Mouse (Mus musculus) myocyte (in vitro differentiated cells): ENCODE data around the gene Rgs3. TPM values are rescaled to one million over a fixed set of nuclear protein-coding genes. Genes with fewer than 3 reads are reported as not detected.

ENCODE experiments used
- H3K27me3 ChIP-seq: one replicate; pipeline ENCODE4 v1.6.1; 2011; ENCODE audit not compliant: control insufficient read depth, insufficient read depth, insufficient read length
- H3K36me3 ChIP-seq: one replicate; pipeline ENCODE4 v1.6.1; 2011; ENCODE audit not compliant: control insufficient read depth, insufficient read depth
- H3K4me2 ChIP-seq: one replicate; pipeline ENCODE4 v1.6.1; 2011; ENCODE audit warnings: low read depth, control low read depth
- H3K4me3 ChIP-seq: one replicate; pipeline ENCODE4 v1.5.1; 2011; ENCODE audit warnings: mild to moderate bottlenecking, control low read depth, moderate library complexity
- H3K79me2 ChIP-seq: one replicate; pipeline ENCODE4 v1.6.1; 2011; ENCODE audit not compliant: control insufficient read depth, insufficient read depth
- H3ac ChIP-seq: one replicate; pipeline ENCODE4 v1.6.1; 2011; ENCODE audit not compliant: control insufficient read depth, insufficient read length
- CEBPB ChIP-seq: IDR thresholded peaks from 2 replicates; pipeline ENCODE4 v1.6.1; 2011; ENCODE audit warnings: mild to moderate bottlenecking, moderate library complexity; ENCODE audit not compliant: poor library complexity, insufficient read depth, severe bottlenecking
- E2F4 ChIP-seq: IDR thresholded peaks from one replicate; pipeline ENCODE4 v1.6.1; 2011; ENCODE audit warnings: mild to moderate bottlenecking, control low read depth, moderate library complexity; ENCODE audit not compliant: insufficient read depth
- MAX ChIP-seq: IDR thresholded peaks from one replicate; pipeline ENCODE4 v1.6.1; 2011; ENCODE audit warnings: low read depth, mild to moderate bottlenecking, control low read depth
- MYOD1 ChIP-seq, 3 experiments: IDR thresholded peaks; one replicate each; pipeline ENCODE4 v1.6.1; 2011; ENCODE audit warnings: control low read depth in 2 of 3, low read depth in 2 of 3, mild to moderate bottlenecking in 2 of 3, moderate library complexity in 1 of 3; ENCODE audit not compliant: insufficient read length in 2 of 3, control insufficient read depth in 1 of 3
- MYOG ChIP-seq, 3 experiments: IDR thresholded peaks; one replicate each; pipeline ENCODE4 v1.6.1; 2011; ENCODE audit warnings: control low read depth in 2 of 3, low read depth in 2 of 3, mild to moderate bottlenecking in 2 of 3; ENCODE audit not compliant: insufficient read length in 2 of 3, control insufficient read depth in 1 of 3, insufficient read depth in 1 of 3
- POLR2A ChIP-seq: IDR thresholded peaks from one replicate; pipeline ENCODE4 v1.6.1; 2011; ENCODE audit warnings: low read depth, mild to moderate bottlenecking, control low read depth, moderate library complexity; ENCODE audit not compliant: insufficient read length
- POLR2AphosphoS2 ChIP-seq: IDR thresholded peaks from one replicate; pipeline ENCODE4 v1.6.1; 2011; ENCODE audit warnings: low read depth, control low read depth; ENCODE audit not compliant: insufficient read length
- REST ChIP-seq: IDR thresholded peaks from one replicate; pipeline ENCODE4 v1.6.1; 2011; ENCODE audit warnings: mild to moderate bottlenecking, control low read depth, moderate library complexity; ENCODE audit not compliant: insufficient read depth, insufficient read length
- SRF ChIP-seq: IDR thresholded peaks from one replicate; pipeline ENCODE4 v1.6.1; 2011; ENCODE audit warnings: low read depth; ENCODE audit not compliant: control insufficient read depth, insufficient read length
- TCF12 ChIP-seq: IDR thresholded peaks from one replicate; pipeline ENCODE4 v1.6.1; 2011; ENCODE audit warnings: mild to moderate bottlenecking, control low read depth; ENCODE audit not compliant: poor library complexity, insufficient read depth, severe bottlenecking
- TCF3 ChIP-seq: IDR thresholded peaks from one replicate; pipeline ENCODE4 v1.6.1; 2011; ENCODE audit warnings: low read depth, control low read depth; ENCODE audit not compliant: insufficient read length
- USF1 ChIP-seq: IDR thresholded peaks from one replicate; pipeline ENCODE4 v1.6.1; 2011; ENCODE audit warnings: low read depth, mild to moderate bottlenecking, control low read depth, moderate library complexity
- polyA plus RNA-seq: library from polyadenylated mRNA; unstranded; fragments of >200 nt; fragmentation: generic; extraction: Trizol; gene quantifications from one replicate; pipeline ENCODE4 v1.2.1, GENCODE M21; 2012; ENCODE audit warnings: missing spikeins

Gene Rgs3
- polyA plus RNA-seq, 1 experiment: 40.4 TPM

DNA sequence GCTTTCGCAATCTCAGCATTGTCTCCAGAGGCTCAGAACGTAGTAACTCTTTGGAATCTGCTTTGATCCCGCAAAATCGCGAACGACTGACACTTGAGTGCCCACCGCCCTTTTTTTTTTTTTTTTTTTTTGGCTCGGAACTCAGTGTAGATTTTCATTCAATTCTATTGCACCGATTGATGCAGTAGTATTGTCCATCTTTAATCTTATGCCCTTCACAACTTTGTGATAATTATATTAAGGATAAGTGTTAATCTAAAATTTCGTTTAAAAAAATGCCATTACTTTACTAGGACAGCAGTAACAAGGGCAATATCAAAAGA is 34.2 kb upstream of the Rgs3 start:
- Histone ChIP-seq H3K4me3 (peak overlapping the region; percentile 59), H3K4me2 (peak overlapping the region; percentile 48), H3K36me3 (no peaks in the 10 kb centered on the region), H3K27me3 (no peaks in the 10 kb centered on the region), H3ac (peak overlapping the region; percentile 33), H3K79me2 (peaks cover 8% of the 10 kb centered on the region)
- TF ChIP-seq CEBPB: peak; percentile 92
- no peak for TF ChIP-seq TCF3

DNA sequence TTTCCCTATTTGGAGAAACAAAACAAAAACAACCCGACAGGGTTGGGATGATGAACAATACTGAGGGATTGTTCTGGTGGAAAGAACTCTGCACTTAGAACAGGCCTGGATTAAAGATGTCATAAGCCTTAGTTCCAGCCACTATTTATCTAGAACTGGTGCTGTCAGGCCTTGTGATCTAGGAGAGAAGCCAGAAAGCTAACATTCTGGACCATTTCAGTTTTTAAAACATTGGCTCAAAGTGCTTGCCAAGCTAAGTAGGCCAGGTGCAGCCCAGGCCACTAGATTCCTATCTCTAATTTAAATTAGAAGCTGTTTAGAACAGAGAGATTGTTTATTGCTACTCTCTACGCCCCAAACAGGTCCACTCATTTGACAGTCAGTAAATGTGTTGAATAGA is 33.4 kb upstream of the Rgs3 start:
- Histone ChIP-seq H3K4me2 (no peak overlapping the region), H3K4me3 (no peak overlapping the region), H3ac (no peak overlapping the region), H3K27me3 (no peaks in the 10 kb centered on the region), H3K79me2 (peaks cover 8% of the 10 kb centered on the region), H3K36me3 (no peaks in the 10 kb centered on the region)
- TF ChIP-seq MYOG (IDR thresholded peaks at IDR 0.05; ENCODE audit: control insufficient read depth in 1 of 3, insufficient read depth in 1 of 3, insufficient read length in 2 of 3, low read depth in 2 of 3) (no peak), TCF12 (no peak), POLR2A (no peak)

DNA sequence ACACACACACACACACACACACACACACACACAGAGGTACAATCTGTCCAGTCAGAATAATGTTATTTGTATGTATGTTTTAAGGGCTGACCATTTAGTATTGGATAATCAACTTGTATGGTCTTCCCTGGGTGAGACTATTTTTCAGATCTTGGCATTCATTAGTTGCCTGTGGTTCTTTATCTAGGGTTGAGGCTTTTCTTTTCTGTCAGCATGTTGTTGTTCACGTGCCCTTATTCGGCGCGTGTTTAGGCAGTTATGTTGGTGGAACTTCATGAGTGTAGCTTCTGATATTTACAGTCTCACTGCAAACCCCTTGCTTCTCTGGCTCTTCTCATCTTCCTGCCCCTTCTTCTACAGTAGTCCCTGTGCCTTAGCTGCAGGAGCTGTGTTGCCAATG is 32.0 kb upstream of the Rgs3 start:
- Histone ChIP-seq H3K36me3 (no peaks in the 10 kb centered on the region), H3K27me3 (no peaks in the 10 kb centered on the region), H3K79me2 (peaks cover 8% of the 10 kb centered on the region), H3ac (no peak overlapping the region), H3K4me2 (no peak overlapping the region), H3K4me3 (no peak overlapping the region)
- TF ChIP-seq TCF12 (no peak), CEBPB (no peak), SRF (no peak), TCF3 (no peak), POLR2AphosphoS2 (no peak), REST (no peak), E2F4 (no peak), MYOD1 (IDR thresholded peaks at IDR 0.05; ENCODE audit: control insufficient read depth in 1 of 3, insufficient read length in 2 of 3, low read depth in 2 of 3) (no peak)

DNA sequence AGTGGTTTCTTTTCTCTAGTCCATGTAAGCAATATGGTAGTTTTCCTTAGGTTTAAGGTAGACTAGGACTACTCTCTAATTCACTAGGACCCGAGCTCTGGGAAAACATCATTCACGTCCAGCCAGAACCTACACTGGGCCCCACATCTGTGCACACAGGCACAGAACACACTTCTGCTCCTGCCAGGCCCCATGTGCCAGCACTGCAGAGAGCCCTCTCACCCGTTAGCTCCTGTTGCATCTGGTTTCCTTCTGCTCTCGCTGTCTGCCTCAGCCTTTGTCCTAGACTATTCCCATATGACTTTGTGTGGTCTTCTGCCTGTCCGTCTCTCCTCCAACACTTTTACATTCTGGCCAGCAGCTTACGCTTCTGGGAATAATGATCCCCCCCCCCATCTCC is 25.9 kb upstream of the Rgs3 start:
- no peaks in the 10 kb centered on the region for H3K27me3 ChIP-seq
- no peaks in the 10 kb centered on the region for H3K79me2 ChIP-seq
- TF ChIP-seq E2F4 (no peak), TCF12 (no peak), TCF3 (no peak), MYOD1 (IDR thresholded peaks at IDR 0.05; ENCODE audit: control insufficient read depth in 1 of 3, insufficient read length in 2 of 3, low read depth in 2 of 3) (no peak), CEBPB (no peak), MAX (no peak), SRF (no peak), POLR2A (no peak), REST (no peak), MYOG (IDR thresholded peaks at IDR 0.05; ENCODE audit: control insufficient read depth in 1 of 3, insufficient read depth in 1 of 3, insufficient read length in 2 of 3, low read depth in 2 of 3) (no peak), POLR2AphosphoS2 (no peak), USF1 (no peak)

DNA sequence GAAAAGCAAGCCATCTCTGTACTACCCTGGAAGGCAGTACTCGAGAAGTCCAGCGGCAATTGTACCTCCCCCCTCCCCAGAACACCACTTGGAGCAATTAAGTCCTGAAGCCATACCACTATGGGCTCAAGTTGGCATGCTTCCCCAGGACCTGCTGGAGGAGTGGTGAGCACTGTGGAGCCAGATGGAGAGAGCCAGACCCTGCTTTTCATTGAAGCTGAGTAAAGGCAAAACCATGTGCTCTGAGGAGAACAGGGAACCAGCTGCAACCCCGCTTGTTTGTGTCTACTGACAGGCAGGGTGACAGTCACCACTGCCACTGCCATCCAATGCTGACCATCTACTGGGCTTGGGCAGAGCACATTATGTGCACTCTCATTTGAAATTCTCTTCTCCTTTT is 17.8 kb upstream of the Rgs3 start:
- Histone ChIP-seq H3K36me3 (no peaks in the 10 kb centered on the region), H3K4me2 (no peak overlapping the region), H3ac (no peak overlapping the region), H3K4me3 (no peak overlapping the region), H3K27me3 (peaks cover 6% of the 10 kb centered on the region), H3K79me2 (no peaks in the 10 kb centered on the region)
- TF ChIP-seq MAX: no peak
- no peak for TF ChIP-seq CEBPB
- TF ChIP-seq POLR2A: no peak
- no peak for TF ChIP-seq E2F4
- no peak for TF ChIP-seq USF1

More for the DNA sequence above, 25.9 kb upstream of the Rgs3 start:
- Histone ChIP-seq H3K4me2 (no peak overlapping the region), H3ac (no peak overlapping the region), H3K36me3 (no peaks in the 10 kb centered on the region), H3K4me3 (no peak overlapping the region)

DNA sequence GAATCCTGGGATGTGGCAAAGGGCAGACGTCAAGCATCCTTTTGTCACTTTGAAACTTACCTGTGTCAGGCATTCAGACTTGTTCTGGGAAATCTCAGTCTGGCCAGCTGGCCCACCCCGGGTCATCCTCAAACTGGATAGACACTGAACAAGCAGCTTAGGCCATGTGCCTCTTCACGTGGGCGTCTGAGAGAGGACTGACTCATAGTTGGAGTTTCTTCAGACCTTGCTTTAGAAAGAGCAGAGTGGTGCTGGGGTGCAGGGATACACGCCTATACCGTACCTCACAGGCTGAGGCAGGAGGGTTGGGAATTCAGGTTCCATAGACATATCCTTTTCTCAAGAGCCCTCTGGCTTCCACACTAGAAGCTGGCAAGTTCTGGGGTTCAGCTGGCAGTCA is 15.9 kb upstream of the Rgs3 start:
- no peaks in the 10 kb centered on the region for H3K36me3 ChIP-seq
- H3K4me3 ChIP-seq: no peak overlapping the region
- no peak overlapping the region for H3ac ChIP-seq
- TF ChIP-seq POLR2AphosphoS2 (no peak), REST (no peak), MYOD1 (IDR thresholded peaks at IDR 0.05; ENCODE audit: control insufficient read depth in 1 of 3, insufficient read length in 2 of 3, low read depth in 2 of 3) (no peak)
- no peak overlapping the region for H3K4me2 ChIP-seq
- no peaks in the 10 kb centered on the region for H3K79me2 ChIP-seq
- H3K27me3 ChIP-seq: peaks cover 6% of the 10 kb centered on the region
